Mouse (Mus musculus): ENCODE results near the gene Ddx10.

DNA sequence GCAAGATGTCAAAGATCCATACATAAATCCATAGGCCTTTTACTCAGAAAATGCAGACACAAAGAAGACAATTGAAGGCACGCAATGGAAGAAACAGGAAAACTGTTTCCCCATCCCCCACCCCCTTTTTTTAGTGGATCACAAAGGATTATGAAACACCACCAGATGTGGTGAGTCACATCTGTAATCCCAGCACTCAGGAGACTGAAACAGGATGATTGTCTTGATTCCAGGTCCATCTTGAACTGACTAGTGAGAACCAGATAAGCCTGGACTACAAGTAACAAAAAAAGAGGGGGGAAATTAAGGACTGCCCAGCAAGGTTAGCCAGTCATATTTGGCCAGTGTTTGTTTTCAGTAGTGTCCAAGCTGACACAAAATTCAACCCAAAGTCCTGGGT lies 28.5 kb upstream of the Ddx10 start:
- TF ChIP-seq CTCF (IDR thresholded peaks at IDR 0.05; ENCODE audit: low read depth, low read length) (no peak), POLR2A (IDR thresholded peaks at IDR 0.05; ENCODE audit: extremely low read depth, insufficient read depth, low read length) (no peak)

Data from liver, adult 2 months (tissue).